Mouse (Mus musculus): ENCODE results near the gene H60b. TPM values are rescaled to one million over a fixed set of nuclear protein-coding genes. Genes with fewer than 3 reads are reported as not detected.
A peak's percentile ranks its signal among the peaks of the same experiment; 100 is the strongest.
"Not testable (repeated sequence)": the region's sequence is repeated elsewhere in the genome, so short reads cannot be mapped to it uniquely, and the experiment has no call there.

Gene H60b
- polyA plus RNA-seq, 1 experiment from 2014 or later: not detected

GRCm38 (mm10) chr10:22270879-22271786, 112.7 kb downstream of the H60b start:
- DNase-seq (ENCODE audit: low spot score); H3K36me3 ChIP-seq (ENCODE audit: control insufficient read depth, insufficient read depth, low read length); ATAC-seq (replicated peaks; ENCODE audit: low FRiP score): not testable (repeated sequence)

GRCm38 (mm10) chr10:22272914-22273683, 114.7 kb downstream of the H60b start:
- Histone ChIP-seq H3K4me3 (ENCODE audit: low read depth, low read length) (peak overlapping the region; percentile 53), H3K4me2 (peak overlapping the region; percentile 78), H3K27me3 (replicated peaks; ENCODE audit: control insufficient read depth, insufficient read depth, low read length) (peaks cover 16% of the 10 kb centered on the region)
- WGBS: 4% methylated on average over 37 of the region's 37 CpGs
- not testable (repeated sequence) for H3K27ac ChIP-seq (ENCODE audit: low read depth, low read length); H3K9me3 ChIP-seq (ENCODE audit: control insufficient read depth, low read length); ATAC-seq (replicated peaks; ENCODE audit: low FRiP score); H3K36me3 ChIP-seq (ENCODE audit: control insufficient read depth, insufficient read depth, low read length); H3K9ac ChIP-seq (ENCODE audit: low read depth, low read length); H3K4me1 ChIP-seq (replicated peaks; ENCODE audit: control insufficient read depth, insufficient read depth, low read length)
- DNase-seq (ENCODE audit: low spot score): peak; percentile 32

More at GRCm38 (mm10) chr10:22270879-22271786, 112.7 kb downstream of the H60b start:
- not testable (repeated sequence) for H3K4me2 ChIP-seq; H3K4me1 ChIP-seq (replicated peaks; ENCODE audit: control insufficient read depth, insufficient read depth, low read length); H3K9me3 ChIP-seq (ENCODE audit: control insufficient read depth, low read length); H3K4me3 ChIP-seq (ENCODE audit: low read depth, low read length); H3K27ac ChIP-seq (ENCODE audit: low read depth, low read length); H3K9ac ChIP-seq (ENCODE audit: low read depth, low read length)
- WGBS: 43% methylated on average over 7 of the region's 8 CpGs
- peaks cover 16% of the 10 kb centered on the region for H3K27me3 ChIP-seq (replicated peaks; ENCODE audit: control insufficient read depth, insufficient read depth, low read length)

- peaks cover 16% of the 10 kb centered on the region for H3K27me3 ChIP-seq (replicated peaks; ENCODE audit: control insufficient read depth, insufficient read depth, low read length)
- peak; percentile 34 for DNase-seq (ENCODE audit: low spot score)
- H3K9ac ChIP-seq (ENCODE audit: low read depth, low read length): no peak overlapping the region
- 2% methylated on average over 41 of the region's 41 CpGs for WGBS
- peak overlapping the region; percentile 78 for H3K4me2 ChIP-seq
- H3K4me1 ChIP-seq (replicated peaks; ENCODE audit: control insufficient read depth, insufficient read depth, low read length): no peaks in the 10 kb centered on the region
- no peaks in the 10 kb centered on the region for H3K36me3 ChIP-seq (ENCODE audit: control insufficient read depth, insufficient read depth, low read length)
- no peaks in the 10 kb centered on the region for H3K9me3 ChIP-seq (ENCODE audit: control insufficient read depth, low read length)
- H3K4me3 ChIP-seq (ENCODE audit: low read depth, low read length): peak overlapping the region; percentile 53
- H3K27ac ChIP-seq (ENCODE audit: low read depth, low read length): no peak overlapping the region
- no peak for ATAC-seq (replicated peaks; ENCODE audit: low FRiP score)
These were observed 115.4 kb downstream of the H60b start for GRCm38 (mm10) chr10:22273684-22274305.

GRCm38 (mm10) chr10:22274445-22275057, 116.2 kb downstream of the H60b start:
- Histone ChIP-seq H3K9ac (ENCODE audit: low read depth, low read length) (no peak overlapping the region), H3K4me3 (ENCODE audit: low read depth, low read length) (peak overlapping the region; percentile 53), H3K27me3 (replicated peaks; ENCODE audit: control insufficient read depth, insufficient read depth, low read length) (peaks cover 16% of the 10 kb centered on the region), H3K4me2 (peak overlapping the region; percentile 78), H3K4me1 (replicated peaks; ENCODE audit: control insufficient read depth, insufficient read depth, low read length) (no peaks in the 10 kb centered on the region), H3K9me3 (ENCODE audit: control insufficient read depth, low read length) (no peaks in the 10 kb centered on the region), H3K36me3 (ENCODE audit: control insufficient read depth, insufficient read depth, low read length) (no peaks in the 10 kb centered on the region), H3K27ac (ENCODE audit: low read depth, low read length) (no peak overlapping the region)
- 7% methylated on average over 19 of the region's 19 CpGs for WGBS
- no peak for ATAC-seq (replicated peaks; ENCODE audit: low FRiP score)
- DNase-seq (ENCODE audit: low spot score): peak; percentile 33

- not testable (repeated sequence) for H3K27ac ChIP-seq (ENCODE audit: low read depth, low read length)
These were observed 120.1 kb downstream of the H60b start for GRCm38 (mm10) chr10:22278468-22278867.

GRCm38 (mm10) chr10:22282816-22283215, 124.4 kb downstream of the H60b start:
- no peak for ATAC-seq (replicated peaks; ENCODE audit: low FRiP score)
- WGBS: 28% methylated on average over 6 of the region's 6 CpGs
- H3K36me3 ChIP-seq (ENCODE audit: control insufficient read depth, insufficient read depth, low read length): no peaks in the 10 kb centered on the region

More at GRCm38 (mm10) chr10:22278468-22278867, 120.1 kb downstream of the H60b start:
- not testable (repeated sequence) for DNase-seq (ENCODE audit: low spot score); H3K4me1 ChIP-seq (replicated peaks; ENCODE audit: control insufficient read depth, insufficient read depth, low read length); ATAC-seq (replicated peaks; ENCODE audit: low FRiP score); H3K36me3 ChIP-seq (ENCODE audit: control insufficient read depth, insufficient read depth, low read length); H3K4me2 ChIP-seq; H3K9ac ChIP-seq (ENCODE audit: low read depth, low read length); H3K4me3 ChIP-seq (ENCODE audit: low read depth, low read length); H3K9me3 ChIP-seq (ENCODE audit: control insufficient read depth, low read length)
- WGBS: 79% methylated on average over 2 of the region's 2 CpGs
- peaks cover 12% of the 10 kb centered on the region for H3K27me3 ChIP-seq (replicated peaks; ENCODE audit: control insufficient read depth, insufficient read depth, low read length)

GRCm38 (mm10) chr10:22295676-22296075, 137.3 kb downstream of the H60b start:
- H3K36me3 ChIP-seq (ENCODE audit: control insufficient read depth, insufficient read depth, low read length): no peaks in the 10 kb centered on the region
- ATAC-seq (replicated peaks; ENCODE audit: low FRiP score): no peak
- H3K4me2 ChIP-seq: no peak overlapping the region
- 31% methylated on average over 1 of the region's 1 CpGs for WGBS
- H3K4me1 ChIP-seq (replicated peaks; ENCODE audit: control insufficient read depth, insufficient read depth, low read length): no peaks in the 10 kb centered on the region
- DNase-seq (ENCODE audit: low spot score): no peak
- no peaks in the 10 kb centered on the region for H3K9me3 ChIP-seq (ENCODE audit: control insufficient read depth, low read length)
- H3K4me3 ChIP-seq (ENCODE audit: low read depth, low read length): no peak overlapping the region
- no peaks in the 10 kb centered on the region for H3K27me3 ChIP-seq (replicated peaks; ENCODE audit: control insufficient read depth, insufficient read depth, low read length)
- H3K9ac ChIP-seq (ENCODE audit: low read depth, low read length): no peak overlapping the region
- H3K27ac ChIP-seq (ENCODE audit: low read depth, low read length): no peak overlapping the region

More at GRCm38 (mm10) chr10:22282816-22283215, 124.4 kb downstream of the H60b start:
- no peaks in the 10 kb centered on the region for H3K27me3 ChIP-seq (replicated peaks; ENCODE audit: control insufficient read depth, insufficient read depth, low read length)
- H3K4me1 ChIP-seq (replicated peaks; ENCODE audit: control insufficient read depth, insufficient read depth, low read length): no peaks in the 10 kb centered on the region
- H3K4me3 ChIP-seq (ENCODE audit: low read depth, low read length): no peak overlapping the region
- H3K4me2 ChIP-seq: no peak overlapping the region
- H3K27ac ChIP-seq (ENCODE audit: low read depth, low read length): no peak overlapping the region
- no peak for DNase-seq (ENCODE audit: low spot score)
- no peaks in the 10 kb centered on the region for H3K9me3 ChIP-seq (ENCODE audit: control insufficient read depth, low read length)
- no peak overlapping the region for H3K9ac ChIP-seq (ENCODE audit: low read depth, low read length)
